Mouse (Mus musculus): Measurements from ENCODE around the gene Aldh1a2. TPM values are rescaled to one million over a fixed set of nuclear protein-coding genes. Genes with fewer than 3 reads are reported as not detected.

Aldh1a2 gene
- polyA plus RNA-seq, 1 experiment from 2014 or later = 33.8 TPM

GRCm38 (mm10) chr9:71315960-71316359 is 100.4 kb downstream of the Aldh1a2 start:
- Histone ChIP-seq H3K4me1 (no peaks in the 10 kb centered on the region), H3K36me3 (no peaks in the 10 kb centered on the region), H3K4me2 (no peak overlapping the region), H3K27me3 (no peaks in the 10 kb centered on the region), H3K9ac (no peak overlapping the region), H3K4me3 (no peak overlapping the region), H3K9me3 (no peaks in the 10 kb centered on the region), H3K27ac (no peak overlapping the region)
- 89% methylated on average over 3 of the region's 3 CpGs for WGBS
- no peak for ATAC-seq (ENCODE audit: insufficient number of reproducible peaks, insufficient read depth, low FRiP score, low TSS enrichment, low read depth)

GRCm38 (mm10) chr9:71317096-71317920 is 101.7 kb downstream of the Aldh1a2 start:
- Histone ChIP-seq H3K4me1 (no peaks in the 10 kb centered on the region), H3K27ac (no peak overlapping the region), H3K27me3 (no peaks in the 10 kb centered on the region), H3K4me3 (no peak overlapping the region), H3K36me3 (no peaks in the 10 kb centered on the region), H3K9ac (no peak overlapping the region), H3K9me3 (no peaks in the 10 kb centered on the region), H3K4me2 (no peak overlapping the region)
- WGBS = 69% methylated on average over 11 of the region's 11 CpGs
- no peak for ATAC-seq (ENCODE audit: insufficient number of reproducible peaks, insufficient read depth, low FRiP score, low TSS enrichment, low read depth)

- no peak overlapping the region for H3K4me2 ChIP-seq
- no peaks in the 10 kb centered on the region for H3K9me3 ChIP-seq
- no peak overlapping the region for H3K27ac ChIP-seq
- WGBS = 81% methylated on average over 3 of the region's 3 CpGs
- no peaks in the 10 kb centered on the region for H3K36me3 ChIP-seq
- H3K4me1 ChIP-seq = no peaks in the 10 kb centered on the region
- H3K4me3 ChIP-seq = no peak overlapping the region
- no peaks in the 10 kb centered on the region for H3K27me3 ChIP-seq
- H3K9ac ChIP-seq = no peak overlapping the region
- ATAC-seq (ENCODE audit: insufficient number of reproducible peaks, insufficient read depth, low FRiP score, low TSS enrichment, low read depth) = no peak
Measured at GRCm38 (mm10) chr9:71317921-71318241, 102.3 kb downstream of the Aldh1a2 start.

GRCm38 (mm10) chr9:71319776-71320175 is 104.2 kb downstream of the Aldh1a2 start:
- Histone ChIP-seq H3K36me3 (no peaks in the 10 kb centered on the region), H3K27ac (no peak overlapping the region), H3K4me1 (no peaks in the 10 kb centered on the region), H3K9me3 (no peaks in the 10 kb centered on the region), H3K9ac (no peak overlapping the region), H3K27me3 (no peaks in the 10 kb centered on the region; the same call in 1 of the 2 replicates), H3K4me3 (no peak overlapping the region), H3K4me2 (no peak overlapping the region)
- 96% methylated on average over 5 of the region's 5 CpGs for WGBS
- ATAC-seq (ENCODE audit: insufficient number of reproducible peaks, insufficient read depth, low FRiP score, low TSS enrichment, low read depth) = no peak

GRCm38 (mm10) chr9:71320246-71321155 is 104.9 kb downstream of the Aldh1a2 start:
- ATAC-seq (ENCODE audit: insufficient number of reproducible peaks, insufficient read depth, low FRiP score, low TSS enrichment, low read depth) = no peak
- no peak overlapping the region for H3K4me3 ChIP-seq
- no peak overlapping the region for H3K9ac ChIP-seq
- no peaks in the 10 kb centered on the region; the same call in 1 of the 2 replicates for H3K27me3 ChIP-seq
- no peaks in the 10 kb centered on the region for H3K4me1 ChIP-seq
- no peak overlapping the region for H3K27ac ChIP-seq
- no peak overlapping the region for H3K4me2 ChIP-seq
- WGBS = 49% methylated on average over 11 of the region's 11 CpGs
- no peaks in the 10 kb centered on the region for H3K9me3 ChIP-seq
- no peaks in the 10 kb centered on the region for H3K36me3 ChIP-seq

GRCm38 (mm10) chr9:71321436-71321835 is 105.8 kb downstream of the Aldh1a2 start:
- Histone ChIP-seq H3K27ac (no peak overlapping the region), H3K9me3 (no peaks in the 10 kb centered on the region), H3K4me1 (peaks cover 6% of the 10 kb centered on the region), H3K4me3 (no peak overlapping the region), H3K9ac (no peak overlapping the region), H3K4me2 (no peak overlapping the region), H3K36me3 (no peaks in the 10 kb centered on the region), H3K27me3 (no peaks in the 10 kb centered on the region; the same call in 1 of the 2 replicates)
- ATAC-seq (ENCODE audit: insufficient number of reproducible peaks, insufficient read depth, low FRiP score, low TSS enrichment, low read depth) = no peak
- 76% methylated on average over 7 of the region's 7 CpGs for WGBS

GRCm38 (mm10) chr9:71321871-71322270 is 106.3 kb downstream of the Aldh1a2 start:
- H3K4me1 ChIP-seq = peaks cover 11% of the 10 kb centered on the region
- H3K36me3 ChIP-seq = no peaks in the 10 kb centered on the region
- H3K4me2 ChIP-seq = no peak overlapping the region
- H3K9ac ChIP-seq = no peak overlapping the region
- H3K27ac ChIP-seq = no peak overlapping the region
- no peak for ATAC-seq (ENCODE audit: insufficient number of reproducible peaks, insufficient read depth, low FRiP score, low TSS enrichment, low read depth)
- no peaks in the 10 kb centered on the region for H3K9me3 ChIP-seq
- H3K27me3 ChIP-seq = no peaks in the 10 kb centered on the region; the same call in 1 of the 2 replicates
- 60% methylated on average over 6 of the region's 6 CpGs for WGBS
- no peak overlapping the region for H3K4me3 ChIP-seq

- no peak overlapping the region for H3K4me3 ChIP-seq
- H3K27me3 ChIP-seq = no peaks in the 10 kb centered on the region; the same call in 1 of the 2 replicates
- peaks cover 12% of the 10 kb centered on the region for H3K4me1 ChIP-seq
- H3K4me2 ChIP-seq = no peak overlapping the region
- H3K9me3 ChIP-seq = no peaks in the 10 kb centered on the region
- 58% methylated on average over 1 of the region's 1 CpGs for WGBS
- no peak overlapping the region for H3K27ac ChIP-seq
- no peaks in the 10 kb centered on the region for H3K36me3 ChIP-seq
- H3K9ac ChIP-seq = no peak overlapping the region
- no peak for ATAC-seq (ENCODE audit: insufficient number of reproducible peaks, insufficient read depth, low FRiP score, low TSS enrichment, low read depth)
Measured at GRCm38 (mm10) chr9:71323303-71323952, 107.8 kb downstream of the Aldh1a2 start.

- no peak overlapping the region for H3K4me2 ChIP-seq
- H3K9ac ChIP-seq = no peak overlapping the region
- H3K4me3 ChIP-seq = no peak overlapping the region
- no peak for ATAC-seq (ENCODE audit: insufficient number of reproducible peaks, insufficient read depth, low FRiP score, low TSS enrichment, low read depth)
- no peaks in the 10 kb centered on the region for H3K9me3 ChIP-seq
- 67% methylated on average over 5 of the region's 5 CpGs for WGBS
- peaks cover 12% of the 10 kb centered on the region for H3K4me1 ChIP-seq
- H3K36me3 ChIP-seq = no peaks in the 10 kb centered on the region
- no peak overlapping the region for H3K27ac ChIP-seq
- no peaks in the 10 kb centered on the region; the same call in 1 of the 2 replicates for H3K27me3 ChIP-seq
Measured at GRCm38 (mm10) chr9:71324060-71324459, 108.5 kb downstream of the Aldh1a2 start.

- H3K27me3 ChIP-seq = no peaks in the 10 kb centered on the region; the same call in 1 of the 2 replicates
- peak overlapping the region; percentile 56; the same call in 1 of the 2 replicates for H3K27ac ChIP-seq
- H3K4me2 ChIP-seq = no peak overlapping the region
- no peak for ATAC-seq (ENCODE audit: insufficient number of reproducible peaks, insufficient read depth, low FRiP score, low TSS enrichment, low read depth)
- H3K9me3 ChIP-seq = no peaks in the 10 kb centered on the region
- no peak overlapping the region for H3K4me3 ChIP-seq
- WGBS = 25% methylated on average over 4 of the region's 4 CpGs
- no peaks in the 10 kb centered on the region for H3K36me3 ChIP-seq
- H3K9ac ChIP-seq = no peak overlapping the region
- H3K4me1 ChIP-seq = peaks cover 12% of the 10 kb centered on the region
Measured at GRCm38 (mm10) chr9:71326261-71326660, 110.7 kb downstream of the Aldh1a2 start.

- Histone ChIP-seq H3K9ac (no peak overlapping the region), H3K4me3 (no peak overlapping the region), H3K9me3 (no peaks in the 10 kb centered on the region), H3K36me3 (no peaks in the 10 kb centered on the region), H3K27me3 (no peaks in the 10 kb centered on the region), H3K4me1 (peaks cover 4% of the 10 kb centered on the region; the same call in 1 of the 2 replicates), H3K27ac (no peak overlapping the region), H3K4me2 (no peak overlapping the region)
- ATAC-seq (ENCODE audit: insufficient number of reproducible peaks, insufficient read depth, low FRiP score, low TSS enrichment, low read depth) = no peak
- 70% methylated on average over 3 of the region's 3 CpGs for WGBS
Measured at GRCm38 (mm10) chr9:71331661-71332060, 116.1 kb downstream of the Aldh1a2 start.
